Mouse (Mus musculus): Measurements from ENCODE around the gene Spg11.

Gene Spg11

GRCm38 (mm10) chr2:122117961-122118958 is at the start of gene Spg11:
Gene Spg11, minus strand, starts transcription at chr2:122118386.
- DNase-seq: peak; percentile 100

GRCm38 (mm10) chr2:122164293-122164692 is 46.1 kb upstream of the Spg11 start:
- peak; percentile 94 for DNase-seq

- DNase-seq: peak; percentile 85
Measured at GRCm38 (mm10) chr2:122163430-122164195, 45.4 kb upstream of the Spg11 start.

GRCm38 (mm10) chr2:122162529-122162928 is 44.3 kb upstream of the Spg11 start:
- peak; percentile 46 for DNase-seq

- DNase-seq: peak; percentile 43
Measured at GRCm38 (mm10) chr2:122161542-122161941, 43.4 kb upstream of the Spg11 start.

- peak; percentile 97 for DNase-seq
Measured at GRCm38 (mm10) chr2:122160680-122161079, 42.5 kb upstream of the Spg11 start, which contains the start of gene Trim69. Gene Trim69, plus strand, starts transcription at chr2:122160700.

GRCm38 (mm10) chr2:122159667-122160066 is 41.5 kb upstream of the Spg11 start:
- DNase-seq: peak; percentile 80

- DNase-seq: peak; percentile 90
Measured at GRCm38 (mm10) chr2:122158362-122158802, 40.2 kb upstream of the Spg11 start.

GRCm38 (mm10) chr2:122157561-122157960 is 39.4 kb upstream of the Spg11 start:
- peak; percentile 55 for DNase-seq

GRCm38 (mm10) chr2:122156051-122156700 is 38.0 kb upstream of the Spg11 start:
- peak; percentile 90 for DNase-seq

GRCm38 (mm10) chr2:122155292-122155691 is 37.1 kb upstream of the Spg11 start:
- DNase-seq: peak; percentile 87

GRCm38 (mm10) chr2:122154479-122154878 is 36.3 kb upstream of the Spg11 start:
- peak; percentile 67 for DNase-seq

GRCm38 (mm10) chr2:122153681-122154365 is 35.6 kb upstream of the Spg11 start:
- peak; percentile 64 for DNase-seq

- DNase-seq: no peak
Measured at GRCm38 (mm10) chr2:122152850-122153249, 34.7 kb upstream of the Spg11 start.

- DNase-seq: peak; percentile 87
Measured at GRCm38 (mm10) chr2:122151221-122151620, 33.0 kb upstream of the Spg11 start.

- DNase-seq: peak; percentile 81
Measured at GRCm38 (mm10) chr2:122149716-122150115, 31.5 kb upstream of the Spg11 start.

- DNase-seq: peak; percentile 67
Measured at GRCm38 (mm10) chr2:122149316-122149715, 31.1 kb upstream of the Spg11 start.

- peak; percentile 98 for DNase-seq
Measured at GRCm38 (mm10) chr2:122148242-122148917, 30.2 kb upstream of the Spg11 start.

- peak; percentile 100 for DNase-seq
Measured at GRCm38 (mm10) chr2:122147508-122148241, 29.5 kb upstream of the Spg11 start, which contains the start of gene B2m. Gene B2m, plus strand, starts transcription at chr2:122147686.

GRCm38 (mm10) chr2:122146687-122147086 is 28.5 kb upstream of the Spg11 start:
- DNase-seq: peak; percentile 96

GRCm38 (mm10) chr2:122145756-122146155 is 27.6 kb upstream of the Spg11 start:
- no peak for DNase-seq

Measured in heart, adult 11 months (tissue).